Mouse (Mus musculus): ENCODE results near the gene Ndfip2.

The Ndfip2 gene

DNA sequence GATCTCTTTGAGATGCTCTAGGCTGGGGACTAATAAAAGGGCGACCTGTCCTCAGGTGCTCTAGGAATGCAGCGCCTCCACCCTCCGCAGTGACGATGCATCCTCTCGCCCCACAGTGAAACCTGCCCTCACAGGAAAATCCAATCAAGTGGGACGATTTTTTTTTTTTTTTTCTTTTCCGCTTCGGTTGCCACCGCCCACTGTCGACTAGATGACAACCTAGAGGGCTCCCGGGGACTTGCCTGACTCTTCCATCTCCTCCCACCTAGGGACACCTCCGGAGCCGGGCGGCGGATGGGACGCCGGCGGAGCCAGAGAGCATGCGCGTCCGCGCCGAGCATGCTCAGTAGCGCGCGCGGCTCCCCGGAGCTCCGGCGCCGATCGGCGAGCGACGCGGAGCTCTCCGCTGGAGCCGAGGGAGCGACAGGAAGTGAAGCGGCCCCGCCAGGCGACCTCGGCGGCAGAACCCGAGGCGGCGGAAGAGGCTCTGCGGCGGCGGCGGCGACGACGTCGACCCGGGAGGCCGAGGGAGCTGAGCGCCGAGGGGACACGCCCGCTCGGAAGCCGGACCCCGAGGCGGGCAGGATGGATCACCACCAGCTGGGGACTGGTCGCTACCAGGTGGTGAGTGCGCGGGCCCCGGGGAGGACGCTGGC is at the start of gene Ndfip2:
Ndfip2 (plus strand) TSS at position 195 of the 656 bp plus-strand sequence.
- peak; percentile 80 to 84 for DNase-seq (ENCODE audit: low spot score in 2 of 2)

DNA sequence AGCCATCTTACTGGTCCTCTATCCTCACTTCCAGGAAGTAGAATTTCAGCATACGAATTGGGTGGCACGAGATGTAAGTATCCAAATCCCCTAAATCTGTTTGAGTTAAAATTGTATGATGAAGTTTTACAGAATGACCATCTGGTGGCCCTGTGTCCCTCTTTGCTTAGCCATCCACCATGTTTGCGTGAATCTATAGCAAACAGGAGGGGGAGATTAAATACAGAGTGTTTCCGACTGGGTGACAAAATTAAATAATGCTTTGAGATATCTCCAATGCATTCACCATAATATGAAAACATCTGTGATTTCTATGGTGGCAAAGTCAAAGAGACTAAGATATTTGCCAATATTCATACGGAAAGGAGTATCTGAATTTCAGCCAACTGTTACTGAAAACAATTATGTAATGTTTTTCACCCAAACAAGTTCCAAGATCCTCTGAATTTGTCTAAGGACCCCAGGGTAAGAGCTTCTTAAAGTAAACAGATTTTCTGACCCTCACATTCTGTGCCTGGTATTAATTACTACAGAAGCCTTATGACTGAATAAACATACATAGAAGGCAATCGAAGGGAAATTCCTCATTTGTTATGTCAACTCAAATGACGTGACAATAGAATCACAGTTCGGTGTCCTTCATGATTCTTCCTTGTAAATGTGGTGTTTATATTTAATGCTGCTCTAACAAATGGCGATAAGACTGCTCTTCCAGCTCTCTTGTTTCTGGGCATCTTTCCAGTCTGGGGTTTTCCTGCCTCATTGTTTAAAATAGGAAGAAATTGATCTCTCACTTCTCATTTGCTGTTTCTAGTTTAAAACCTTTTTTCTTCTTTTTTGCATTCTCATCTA is 38.6 kb upstream of the Ndfip2 start:
- DNase-seq (ENCODE audit: low spot score in 2 of 2): no peak

DNA sequence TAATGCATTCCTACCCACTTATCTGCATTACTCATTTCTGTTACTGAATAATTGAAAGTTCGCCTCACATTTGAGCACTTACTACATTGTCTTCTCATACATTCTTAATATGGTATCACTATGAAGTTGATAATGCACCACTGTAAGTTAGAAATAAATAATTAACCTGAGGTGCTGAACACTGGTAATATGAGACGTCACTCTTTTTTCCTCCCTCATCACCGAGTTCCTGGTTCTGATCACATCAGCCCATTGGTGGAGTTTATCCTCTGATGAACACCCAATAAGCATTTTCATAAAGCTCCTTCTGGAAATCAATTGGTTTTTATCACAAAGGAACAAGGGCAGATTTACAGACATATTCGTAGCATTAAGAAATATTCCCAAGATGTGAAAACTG is 36.1 kb upstream of the Ndfip2 start:
- no peak for DNase-seq (ENCODE audit: low spot score in 2 of 2)

DNA sequence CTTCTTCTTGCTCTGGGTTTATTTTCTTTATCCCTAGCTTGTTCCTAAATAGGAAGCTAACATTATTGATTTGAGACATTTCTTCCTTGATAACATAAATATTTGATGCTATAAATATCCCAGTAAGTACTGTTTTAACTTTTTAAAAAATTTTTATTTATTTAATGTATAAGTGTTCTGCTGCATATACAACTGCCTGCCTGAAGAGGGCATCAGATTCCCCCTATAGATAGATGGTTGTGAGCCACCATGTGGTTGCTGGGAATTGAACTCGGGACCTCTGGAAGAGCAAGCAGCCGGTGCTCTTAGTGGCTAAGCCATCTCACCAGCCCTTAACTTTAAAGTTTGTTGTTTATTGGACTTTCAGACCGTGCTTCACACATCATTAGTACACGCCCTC is 32.6 kb upstream of the Ndfip2 start:
- DNase-seq (ENCODE audit: low spot score in 2 of 2): no peak

DNA sequence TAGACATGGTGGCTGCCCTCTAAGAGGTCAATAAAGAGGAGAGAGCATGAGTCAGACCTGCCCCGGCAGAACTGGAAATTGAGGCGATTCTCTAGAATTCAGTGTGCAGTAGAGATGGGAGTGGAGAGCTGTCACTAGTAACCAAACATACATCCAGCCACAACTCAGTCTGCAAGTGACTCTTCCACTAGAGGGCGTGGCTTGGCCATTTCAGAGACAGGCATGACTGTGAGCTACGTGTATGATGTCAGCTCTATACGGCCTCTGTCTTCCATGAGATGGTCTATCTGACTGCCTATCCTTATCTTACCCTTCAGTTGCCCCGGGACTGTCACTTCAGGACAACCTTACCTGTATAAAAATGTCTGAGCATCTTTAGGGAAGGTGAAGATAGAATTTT is 26.0 kb upstream of the Ndfip2 start:
- DNase-seq (ENCODE audit: low spot score in 2 of 2): peak in 1 of 2 experiments; percentile 12

DNA sequence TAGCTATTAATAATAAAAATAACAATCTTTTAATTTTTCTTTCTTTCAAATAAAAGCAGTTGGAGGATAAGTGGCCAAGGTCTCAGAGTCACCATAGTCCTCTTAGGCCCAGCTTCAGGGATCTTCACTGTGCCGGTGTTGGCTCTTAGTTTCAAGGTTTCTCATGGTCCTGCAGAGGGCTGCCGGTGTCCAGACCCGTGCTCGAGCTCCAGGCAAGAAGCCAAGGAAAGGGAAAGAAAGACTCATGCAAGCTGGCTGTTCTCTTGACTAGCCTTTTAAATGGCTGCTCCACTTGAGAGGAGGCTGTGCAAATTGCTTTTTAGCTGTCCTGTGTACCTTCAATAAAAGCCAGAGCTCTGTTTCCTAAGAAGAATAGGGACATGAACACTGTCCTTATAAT is 21.8 kb upstream of the Ndfip2 start:
- DNase-seq (ENCODE audit: low spot score in 2 of 2): no peak

GRCm38 (mm10) chr14:105237736-105238135 is 20.6 kb upstream of the Ndfip2 start:
- DNase-seq (ENCODE audit: low spot score in 2 of 2): no peak

- DNase-seq (ENCODE audit: low spot score in 2 of 2): no peak
Observed at GRCm38 (mm10) chr14:105238450-105239038, 19.8 kb upstream of the Ndfip2 start.

- DNase-seq (ENCODE audit: low spot score in 2 of 2): no peak
Observed at GRCm38 (mm10) chr14:105240120-105240519, 18.3 kb upstream of the Ndfip2 start.

DNA sequence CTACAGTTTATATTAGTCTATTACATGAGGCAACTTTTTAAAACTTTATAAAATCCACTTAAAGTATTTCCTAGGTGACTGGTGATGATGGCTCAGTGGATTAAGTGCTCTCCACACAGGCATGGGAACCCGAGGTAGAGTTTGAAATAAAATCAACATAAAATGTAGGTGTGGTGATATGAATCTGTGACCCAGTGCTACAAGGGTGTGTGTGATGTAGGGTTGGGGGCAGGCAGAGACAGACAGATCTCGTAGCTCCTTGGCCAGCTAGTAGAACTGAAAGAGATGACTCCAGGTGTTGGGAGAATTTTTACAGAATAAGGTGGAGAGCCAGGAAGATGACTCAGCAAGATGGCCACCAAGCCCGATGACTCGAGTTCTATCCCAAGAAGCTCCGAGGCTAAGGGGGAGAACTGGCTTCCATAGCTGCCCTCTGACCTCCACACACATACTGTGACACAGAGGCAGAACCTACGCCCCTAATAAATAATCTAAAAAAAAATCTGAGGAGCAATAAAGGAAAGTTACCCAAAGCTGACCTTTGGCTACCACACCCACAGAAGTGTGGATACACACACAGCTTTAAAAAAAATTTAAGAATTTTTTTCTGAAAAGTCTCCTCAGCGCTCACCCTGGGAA is 14.4 kb upstream of the Ndfip2 start:
- DNase-seq (ENCODE audit: low spot score in 2 of 2): no peak

DNA sequence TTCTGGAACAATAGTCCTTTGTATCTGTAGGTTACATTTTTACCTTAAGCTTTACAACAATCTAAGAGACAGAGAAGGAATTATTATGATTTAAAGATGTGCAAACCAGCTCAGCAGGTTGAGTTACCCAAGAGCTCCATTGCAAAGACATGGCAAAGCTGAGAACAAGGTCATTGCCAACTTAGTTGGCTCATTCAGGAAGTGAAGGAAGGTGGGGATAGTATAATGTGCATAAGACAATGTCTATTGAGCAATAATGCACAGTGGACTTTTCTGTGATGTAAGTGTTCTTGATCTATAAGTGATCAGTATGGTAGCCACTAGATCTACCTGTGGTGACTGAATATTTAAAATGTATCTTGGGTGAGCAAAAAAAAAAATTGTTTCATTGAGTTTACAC is 7.3 kb upstream of the Ndfip2 start:
- DNase-seq (ENCODE audit: low spot score in 2 of 2): no peak

DNA sequence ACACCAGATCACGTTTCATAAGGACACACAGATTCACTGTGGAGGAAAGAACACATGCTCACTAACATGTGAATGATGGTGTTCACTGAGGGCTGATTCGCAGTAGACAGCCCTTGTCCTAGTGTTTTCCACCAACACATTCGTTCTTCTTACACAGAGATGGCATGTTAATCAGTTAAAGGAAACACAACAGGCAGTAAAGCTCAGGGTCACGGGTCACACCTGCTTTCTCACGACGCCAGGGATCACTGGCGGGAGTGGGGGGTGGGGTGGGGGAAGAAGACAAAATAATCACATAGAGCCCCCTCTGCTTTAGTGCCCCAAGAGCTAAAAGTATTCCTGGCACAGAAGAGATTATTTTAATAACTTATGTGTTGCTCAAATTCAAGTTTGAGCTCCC is 5.1 kb upstream of the Ndfip2 start:
- DNase-seq (ENCODE audit: low spot score in 2 of 2): no peak

DNA sequence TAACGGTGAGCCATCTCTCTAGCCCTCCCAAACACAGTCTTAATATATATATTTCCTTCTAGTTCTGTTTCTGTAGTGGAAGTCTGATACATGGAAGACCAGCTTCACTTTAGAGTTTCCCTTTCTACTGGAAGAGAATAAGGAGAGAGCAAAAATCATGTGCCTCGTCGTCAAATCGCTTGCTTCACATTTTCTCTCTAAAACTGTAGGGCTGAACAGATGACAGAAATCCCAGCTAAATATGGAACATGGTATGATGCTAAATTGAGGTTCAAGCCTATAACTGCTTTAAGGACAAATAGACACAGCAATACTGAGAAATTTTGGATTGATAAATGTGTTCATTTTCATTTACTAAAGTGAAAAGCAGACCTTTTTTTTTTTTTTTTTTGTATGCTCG is 4.0 kb upstream of the Ndfip2 start:
- no peak for DNase-seq (ENCODE audit: low spot score in 2 of 2)

GRCm38 (mm10) chr14:105255620-105256019 is 2.8 kb upstream of the Ndfip2 start:
- no peak for DNase-seq (ENCODE audit: low spot score in 2 of 2)

- peak; percentile 38 to 54 for DNase-seq (ENCODE audit: low spot score in 2 of 2)
Observed at GRCm38 (mm10) chr14:105259035-105259880, 885 bp downstream of the Ndfip2 start.

DNA sequence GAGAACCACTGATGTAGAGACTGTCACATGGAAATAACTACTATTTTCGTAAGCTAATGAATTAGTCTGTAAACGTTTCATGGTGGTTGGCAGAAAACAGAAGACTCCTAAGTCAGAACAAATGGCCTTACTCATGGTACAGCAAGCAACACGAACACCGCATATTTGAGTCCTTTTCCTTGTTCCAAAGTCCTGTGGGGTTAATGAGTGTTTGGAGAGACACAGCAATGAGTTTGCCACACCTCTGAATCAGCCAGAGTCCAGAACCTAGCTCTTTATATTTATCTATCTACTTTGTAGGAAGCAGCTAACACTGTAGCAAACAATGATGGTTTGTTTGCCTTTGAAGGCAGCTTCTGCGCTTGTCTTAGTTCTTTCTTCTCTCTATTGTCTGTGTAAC is 4.5 kb downstream of the Ndfip2 start:
- DNase-seq (ENCODE audit: low spot score in 2 of 2): no peak

GRCm38 (mm10) chr14:105267095-105267494 is 8.7 kb downstream of the Ndfip2 start:
- DNase-seq (ENCODE audit: low spot score in 2 of 2): no peak

GRCm38 (mm10) chr14:105272030-105272429 is 13.7 kb downstream of the Ndfip2 start:
- DNase-seq (ENCODE audit: low spot score in 2 of 2): no peak

- DNase-seq (ENCODE audit: low spot score in 2 of 2): no peak
Observed at GRCm38 (mm10) chr14:105272539-105272938, 14.2 kb downstream of the Ndfip2 start.

DNA sequence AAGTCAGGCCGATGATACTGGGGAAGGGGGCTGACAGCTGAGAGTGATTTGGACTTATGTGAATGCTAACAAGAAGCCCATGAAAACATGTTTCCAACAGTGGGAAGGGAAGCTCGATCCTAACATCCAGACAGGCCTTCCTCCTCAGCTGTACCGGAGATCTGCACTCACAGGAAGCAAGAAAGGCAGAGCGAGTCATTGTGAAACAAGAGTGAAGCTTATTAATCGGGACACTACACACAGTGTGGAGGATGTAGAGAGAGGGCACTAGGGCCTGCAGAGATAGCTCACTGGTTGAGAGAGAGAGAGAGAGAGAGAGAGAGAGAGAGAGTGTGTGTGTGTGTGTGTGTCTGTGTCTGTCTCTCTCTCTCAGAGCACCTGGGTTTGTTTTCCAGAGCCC is 16.8 kb downstream of the Ndfip2 start:
- no peak for DNase-seq (ENCODE audit: low spot score in 2 of 2)

DNA sequence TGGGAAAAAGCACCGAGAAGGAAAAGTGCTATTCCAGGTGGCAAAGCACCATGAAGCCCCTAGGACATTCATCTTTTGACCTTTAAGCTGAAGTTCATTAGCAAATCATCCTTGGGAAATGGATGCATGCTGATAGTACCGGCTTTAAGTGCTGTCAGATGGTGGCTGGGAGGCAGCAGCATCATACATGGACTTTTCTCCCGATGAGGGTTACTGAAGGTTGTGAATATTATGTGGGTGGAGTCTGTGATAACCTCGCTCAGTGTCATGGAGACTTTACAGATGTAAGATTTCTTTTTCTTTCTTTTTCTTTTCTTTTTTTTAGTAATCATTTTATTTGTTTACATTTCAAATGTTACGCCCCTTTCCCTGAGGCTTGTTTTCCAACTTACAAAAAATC is 18.9 kb downstream of the Ndfip2 start:
- no peak for DNase-seq (ENCODE audit: low spot score in 2 of 2)

All from spleen, postnatal 36 days (tissue).